Mouse (Mus musculus) regulatory T cell (primary cell): Measurements from ENCODE around the gene Lyve1.
"Not testable (repeated sequence)": the region's sequence is repeated elsewhere in the genome, so short reads cannot be mapped to it uniquely, and the experiment has no call there.

Experiments
- in situ Hi-C: fragments of 300-600 bp; cut with MboI, MseI; formaldehyde crosslinking; loops from one replicate; pipeline ENCODE4 v1.15.1; 2025; ENCODE audit warnings: high pct_unique_total_duplicates

The Lyve1 gene

GRCm38 (mm10) chr7:110862751-110863289 is at the start of gene Lyve1:
Gene Lyve1, minus strand, starts transcription at chr7:110863239.
- in situ Hi-C loops = no loop called here

GRCm38 (mm10) chr7:110908209-110909144 is 45.4 kb upstream of the Lyve1 start:
- in situ Hi-C loops = no loop called here

GRCm38 (mm10) chr7:110906566-110906965 is 43.5 kb upstream of the Lyve1 start:
- in situ Hi-C loops = no loop called here

- in situ Hi-C loops = no loop called here
Measured at GRCm38 (mm10) chr7:110903226-110903625, 40.2 kb upstream of the Lyve1 start.

- in situ Hi-C loops = no loop called here
Measured at GRCm38 (mm10) chr7:110897202-110897601, 34.2 kb upstream of the Lyve1 start.

- in situ Hi-C loops = no loop called here
Measured at GRCm38 (mm10) chr7:110896453-110896852, 33.4 kb upstream of the Lyve1 start.

- in situ Hi-C loops = not testable (repeated sequence)
Measured at GRCm38 (mm10) chr7:110895772-110896171, 32.7 kb upstream of the Lyve1 start.

GRCm38 (mm10) chr7:110894673-110895072 is 31.6 kb upstream of the Lyve1 start:
- in situ Hi-C loops = no loop called here

GRCm38 (mm10) chr7:110893943-110894610 is 31.0 kb upstream of the Lyve1 start:
- in situ Hi-C loops = no loop called here

GRCm38 (mm10) chr7:110891501-110891986 is 28.5 kb upstream of the Lyve1 start:
- in situ Hi-C loops = no loop called here

- in situ Hi-C loops = no loop called here
Measured at GRCm38 (mm10) chr7:110881746-110882333, 18.8 kb upstream of the Lyve1 start.

- in situ Hi-C loops = no loop called here
Measured at GRCm38 (mm10) chr7:110878028-110878427, 15.0 kb upstream of the Lyve1 start.

- in situ Hi-C loops = no loop called here
Measured at GRCm38 (mm10) chr7:110876965-110877364, 13.9 kb upstream of the Lyve1 start.

GRCm38 (mm10) chr7:110868807-110869206 is 5.8 kb upstream of the Lyve1 start:
- in situ Hi-C loops = no loop called here

GRCm38 (mm10) chr7:110867116-110867515 is 4.1 kb upstream of the Lyve1 start:
- in situ Hi-C loops = no loop called here

- in situ Hi-C loops = no loop called here
Measured at GRCm38 (mm10) chr7:110866021-110866420, 3.0 kb upstream of the Lyve1 start.

GRCm38 (mm10) chr7:110865570-110865969 is 2.5 kb upstream of the Lyve1 start:
- in situ Hi-C loops = no loop called here

- in situ Hi-C loops = no loop called here
Measured at GRCm38 (mm10) chr7:110865038-110865437, 2.0 kb upstream of the Lyve1 start.

- in situ Hi-C loops = no loop called here
Measured at GRCm38 (mm10) chr7:110860129-110860528, 2.9 kb downstream of the Lyve1 start.

GRCm38 (mm10) chr7:110855604-110856003 is 7.4 kb downstream of the Lyve1 start:
- in situ Hi-C loops = no loop called here

GRCm38 (mm10) chr7:110854927-110855546 is 8.0 kb downstream of the Lyve1 start:
- in situ Hi-C loops = no loop called here
